ENCODE assay signal across 8 mouse cellular contexts in the genomic region with DNA sequence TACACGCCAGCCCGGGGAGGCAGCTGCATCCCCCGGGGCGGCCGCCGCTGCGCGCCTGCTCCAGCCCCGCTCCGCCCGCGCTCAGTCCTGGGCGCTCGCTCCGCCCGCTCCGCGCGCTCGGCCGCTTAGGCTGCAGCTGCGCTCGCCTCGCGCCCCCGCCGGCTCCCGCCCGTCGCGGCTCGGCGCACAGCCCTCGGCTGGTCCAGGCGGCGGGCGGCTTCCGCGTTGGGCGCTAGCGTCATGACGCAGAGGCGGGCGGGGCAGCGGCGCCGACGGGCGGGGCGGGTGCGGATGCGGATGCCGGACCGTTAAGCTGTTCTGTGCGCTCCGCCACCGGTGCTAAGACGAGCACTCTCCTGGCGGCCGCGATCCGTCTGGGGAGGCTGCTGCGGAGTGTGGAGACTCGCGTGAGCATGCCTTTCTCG. TPM values are rescaled to one million over a fixed set of nuclear protein-coding genes. Genes with fewer than 3 reads are reported as not detected.
DNase-seq lines count a peak whose midpoint lies in the region; ATAC-seq and TF ChIP-seq lines count a peak whose summit lies in the region.

A gene (minus strand): TSS at position 73 of the 425 bp plus-strand sequence.
A gene (plus strand): TSS at position 290 of the 425 bp plus-strand sequence.

- peak within 1 kb of the TSS; percentile 82 for H3K27ac ChIP-seq in brown adipose tissue, adult 24 weeks (replicated peaks; ENCODE audit: low read depth, low read length)
- peak within 1 kb of the TSS; percentile 94 for H3K27ac ChIP-seq in heart, embryonic 13.5 days (replicated peaks)
- H3K27ac ChIP-seq in liver, embryonic 11.5 days (ENCODE audit: low read depth, low read length): peak within 1 kb of the TSS; percentile 96

- peak; percentile 96 for DNase-seq in CD4-positive, CD25-positive, alpha-beta regulatory T cell, adult 2 months (ENCODE audit: low read depth, low spot score)
- DNase-seq in kidney, postnatal 10 days: peak; percentile 96
- DNase-seq in liver, embryonic 11.5 days (ENCODE audit: low spot score): peak; percentile 91
- peak; percentile 96 to 98 for DNase-seq in spleen, postnatal 4 days (ENCODE audit: low spot score in 2 of 2)

- peak within 1 kb of the TSS; percentile 57 for H3ac ChIP-seq in myocyte (ENCODE audit: control insufficient read depth, insufficient read length)

- peaks cover 38% of the 10 kb centered on the region for H3K79me2 ChIP-seq in myocyte (ENCODE audit: control insufficient read depth, insufficient read depth)

- no peaks in the 10 kb centered on the region for H3K4me1 ChIP-seq in brown adipose tissue, adult 24 weeks (ENCODE audit: control insufficient read depth, insufficient read depth, insufficient read length, low read length)
- peaks cover 32% of the 10 kb centered on the region for H3K4me1 ChIP-seq in heart, embryonic 13.5 days
- H3K4me1 ChIP-seq in liver, embryonic 11.5 days (replicated peaks; ENCODE audit: control insufficient read depth, insufficient read depth, low read length): peaks cover 25% of the 10 kb centered on the region

- ATAC-seq in erythroid progenitor cell, adult 5-6 weeks (replicated peaks; ENCODE audit: low FRiP score, poor library complexity, severe bottlenecking): peak; percentile 86
- ATAC-seq in heart, embryonic 13.5 days (ENCODE audit: extremely low read depth, insufficient number of reproducible peaks, low FRiP score, low TSS enrichment): peak; percentile 95
- ATAC-seq in liver, embryonic 11.5 days (replicated peaks; ENCODE audit: low FRiP score): peak; percentile 98

- H3K9ac ChIP-seq in heart, embryonic 13.5 days: peak within 1 kb of the TSS; percentile 91
- H3K9ac ChIP-seq in liver, embryonic 11.5 days (ENCODE audit: low read depth, low read length): peak within 1 kb of the TSS; percentile 72

- H3K4me2 ChIP-seq in heart, embryonic 13.5 days: peak within 1 kb of the TSS; percentile 96
- peak within 1 kb of the TSS; percentile 94 for H3K4me2 ChIP-seq in liver, embryonic 11.5 days
- H3K4me2 ChIP-seq in myocyte (ENCODE audit: low read depth): peak within 1 kb of the TSS; percentile 97

- peak; percentile 94 for TF ChIP-seq POLR2A in myocyte (IDR thresholded peaks at IDR 0.05; ENCODE audit: insufficient read length, low read depth)

- no peaks in the 10 kb centered on the region for H3K36me3 ChIP-seq in heart, embryonic 13.5 days
- H3K36me3 ChIP-seq in liver, embryonic 11.5 days (ENCODE audit: control insufficient read depth, insufficient read depth, low read length): no peaks in the 10 kb centered on the region
- no peaks in the 10 kb centered on the region for H3K36me3 ChIP-seq in myocyte (ENCODE audit: control insufficient read depth, insufficient read depth)

- no peaks in the 10 kb centered on the region for H3K9me3 ChIP-seq in heart, embryonic 13.5 days
- no peaks in the 10 kb centered on the region for H3K9me3 ChIP-seq in liver, embryonic 11.5 days (ENCODE audit: control insufficient read depth, low read length)

- no peaks in the 10 kb centered on the region; the same call in 1 of the 2 replicates for H3K27me3 ChIP-seq in heart, embryonic 13.5 days (replicated peaks)
- no peaks in the 10 kb centered on the region for H3K27me3 ChIP-seq in liver, embryonic 11.5 days (replicated peaks; ENCODE audit: control insufficient read depth, insufficient read depth, low read length)
- no peaks in the 10 kb centered on the region for H3K27me3 ChIP-seq in myocyte (ENCODE audit: control insufficient read depth, insufficient read depth, insufficient read length)

- H3K4me3 ChIP-seq in brown adipose tissue, adult 24 weeks (ENCODE audit: insufficient read depth, low read depth, low read length): peak within 1 kb of the TSS; percentile 91
- peak within 1 kb of the TSS; percentile 94 for H3K4me3 ChIP-seq in heart, embryonic 13.5 days
- H3K4me3 ChIP-seq in liver, embryonic 11.5 days (ENCODE audit: low read depth, low read length): peak within 1 kb of the TSS; percentile 86
- peak within 1 kb of the TSS; percentile 92 for H3K4me3 ChIP-seq in myocyte

- WGBS in heart, embryonic 13.5 days: under 1% methylated on average over 45 of the region's 66 CpGs
- WGBS in liver, embryonic 11.5 days: 1% methylated on average over 63 of the region's 66 CpGs

TF ChIP-seq in myocyte, 11 proteins besides CTCF, POLR2A, EP300 and RAD21:
- TF ChIP-seq POLR2AphosphoS2 (IDR thresholded peaks at IDR 0.05; ENCODE audit: insufficient read length, low read depth): peak; percentile 92
- no peak for TF ChIP-seq USF1 (IDR thresholded peaks at IDR 0.05; ENCODE audit: low read depth)
- TF ChIP-seq MYOG (IDR thresholded peaks at IDR 0.05; ENCODE audit: control insufficient read depth in 1 of 3, insufficient read depth in 1 of 3, insufficient read length in 2 of 3, low read depth in 2 of 3): peak; percentile 3 to 87 (median 52)
- no peak for TF ChIP-seq SRF (IDR thresholded peaks at IDR 0.05; ENCODE audit: control insufficient read depth, insufficient read length, low read depth)
- TF ChIP-seq TCF3 (IDR thresholded peaks at IDR 0.05; ENCODE audit: insufficient read length, low read depth): peak; percentile 28
- peak in 2 of 3 experiments; percentile 64 to 86 for TF ChIP-seq MYOD1 (IDR thresholded peaks at IDR 0.05; ENCODE audit: control insufficient read depth in 1 of 3, insufficient read length in 2 of 3, low read depth in 2 of 3)

RNA-seq across cellular contexts. Expression of the first gene that starts in this region (rescaled TPM):
- polyA plus RNA-seq in brown adipose tissue, adult 24 weeks (2012; ENCODE audit: insufficient read depth, insufficient read length, missing spikeins): 6.3 and 7.7 TPM in 2 replicates
- total RNA-seq in erythroid progenitor cell, adult 5-6 weeks (2015; ENCODE audit: low replicate concordance): 101 and 117 TPM in 2 replicates
- 61.7 and 82.0 TPM in 2 replicates for total RNA-seq in erythroid progenitor cell, adult 5-6 weeks (2017; ENCODE audit: low replicate concordance)
- polyA plus RNA-seq in heart, embryonic 13.5 days (2015; fragmentation: Nextera tagmentation; extraction: Ambion mirVana): 5.8 and 6.6 TPM in 2 replicates
- 20.1 and 20.5 TPM in 2 replicates for polyA plus RNA-seq in liver, embryonic 11.5 days (2014; fragmentation: Nextera tagmentation; extraction: Ambion mirVana)
- 10.4 TPM for polyA plus RNA-seq in myocyte (2012; fragmentation: generic; extraction: Trizol)

RNA-seq across cellular contexts. Expression of the second gene that starts in this region (rescaled TPM):
- not detected in 2 replicates for polyA plus RNA-seq in brown adipose tissue, adult 24 weeks (2012; ENCODE audit: insufficient read depth, insufficient read length, missing spikeins)
- 0.72 TPM in 1 of 2 replicates, not detected in the other for total RNA-seq in erythroid progenitor cell, adult 5-6 weeks (2015; ENCODE audit: low replicate concordance)
- 1.5 and 1.6 TPM in 2 replicates for total RNA-seq in erythroid progenitor cell, adult 5-6 weeks (2017; ENCODE audit: low replicate concordance)
- 0.29 TPM in 2 replicates for polyA plus RNA-seq in heart, embryonic 13.5 days (2015; fragmentation: Nextera tagmentation; extraction: Ambion mirVana)
- polyA plus RNA-seq in liver, embryonic 11.5 days (2014; fragmentation: Nextera tagmentation; extraction: Ambion mirVana): 0.21 and 0.48 TPM in 2 replicates
- 0.35 TPM for polyA plus RNA-seq in myocyte (2012; fragmentation: generic; extraction: Trizol)

Comparison
In these comparisons a context has a peak if more than half of its experiments do, and no peak if none do; other contexts are left out.
1. Peak in every context shown above with its lines: DNase-seq, ATAC-seq, H3K4me3 ChIP-seq and H3K27ac ChIP-seq.